Mouse (Mus musculus) CH12.LX (cell line): ENCODE measurements around the gene Krba1. TPM values are rescaled to one million over a fixed set of nuclear protein-coding genes. Genes with fewer than 3 reads are reported as not detected.
A peak's percentile ranks its signal among the peaks of the same experiment; 100 is the strongest.

Experiments used
- DNase-seq: peaks from one replicate; pipeline ENCODE4 v3.0.0-alpha.2; 2013; ENCODE audit errors: extremely low read depth
- H3K27ac ChIP-seq: 2 replicates; pipeline ENCODE4 v1.5.1; 2012; ENCODE audit warnings: low read depth, mild to moderate bottlenecking, control low read depth, moderate library complexity; ENCODE audit not compliant: insufficient read depth
- H3K27me3 ChIP-seq: replicated peaks from 2 replicates; pipeline ENCODE3; 2012; ENCODE audit warnings: inconsistent platforms
- H3K36me3 ChIP-seq, 2 experiments: replicated peaks in 1 of 2; 2 replicates each; pipeline versions ENCODE3 to v1.6.1; 2012; ENCODE audit warnings: inconsistent platforms in 1 of 2, low read length in 1 of 2, mild to moderate bottlenecking in 1 of 2, mixed read lengths in 1 of 2, moderate library complexity in 1 of 2; ENCODE audit not compliant: control insufficient read depth in 1 of 2, insufficient read depth in 1 of 2
- H3K4me1 ChIP-seq, 2 experiments: 2 replicates each; pipeline ENCODE4 v1.6.1; 2012; ENCODE audit warnings: inconsistent platforms in 1 of 2, moderate library complexity in 1 of 2; ENCODE audit not compliant: insufficient read depth in 2 of 2, control insufficient read depth in 1 of 2
- H3K4me2 ChIP-seq: 2 replicates; pipeline ENCODE4 v1.6.1; 2012; ENCODE audit warnings: low read depth, mild to moderate bottlenecking, control low read depth; ENCODE audit not compliant: poor library complexity, insufficient read depth, severe bottlenecking
- H3K4me3 ChIP-seq, 3 experiments: fragments of 150-350 bp in 1 of 3; sonication (generic) in 1 of 3; replicated peaks in 1 of 3; 2 replicates each; pipeline versions ENCODE3 to v1.5.1; 2011 to 2012; ENCODE audit warnings: low read depth in 2 of 3, low read length in 2 of 3, mild to moderate bottlenecking in 2 of 3, moderate library complexity in 2 of 3, control low read depth in 1 of 3, improper control_type of control experiment in 1 of 3, inconsistent platforms in 1 of 3, mixed read lengths in 1 of 3; ENCODE audit not compliant: poor library complexity in 1 of 3
- H3K79me2 ChIP-seq: replicated peaks from 2 replicates; pipeline ENCODE4 v1.6.1; 2012; ENCODE audit warnings: mild to moderate bottlenecking, moderate library complexity; ENCODE audit not compliant: control insufficient read depth, poor library complexity, insufficient read depth, severe bottlenecking; ENCODE audit errors: extremely low read depth
- H3K9ac ChIP-seq: 2 replicates; pipeline ENCODE4 v1.6.1; 2012; ENCODE audit warnings: low read depth, mild to moderate bottlenecking, control low read depth, moderate library complexity; ENCODE audit not compliant: insufficient read depth
- H3K9me3 ChIP-seq: replicated peaks from 2 replicates; pipeline ENCODE3; 2012; ENCODE audit warnings: low read length, inconsistent platforms, mixed read lengths
- CHD1 ChIP-seq: IDR thresholded peaks from 2 replicates; pipeline ENCODE4 v1.6.1; 2012; ENCODE audit warnings: low read depth, low read length, improper control_type of control experiment, inconsistent platforms
- CHD2 ChIP-seq: IDR thresholded peaks from 2 replicates; pipeline ENCODE4 v1.6.1; 2011; ENCODE audit warnings: low read length, improper control_type of control experiment
- CTCF ChIP-seq, 2 experiments: IDR thresholded peaks in 1 of 2; conservative IDR thresholded peaks in 1 of 2; 2 replicates each; pipeline ENCODE4 v1.5.1; 2011 to 2012; ENCODE audit warnings: low read depth in 2 of 2, low read length in 2 of 2, improper control_type of control experiment in 1 of 2, inconsistent platforms in 1 of 2, mild to moderate bottlenecking in 1 of 2, moderate library complexity in 1 of 2
- ELF1 ChIP-seq: IDR thresholded peaks from 2 replicates; pipeline ENCODE4 v1.6.1; 2014; ENCODE audit warnings: low read depth, mild to moderate bottlenecking, inconsistent platforms, low read length, improper control_type of control experiment
- EP300 ChIP-seq: IDR thresholded peaks from 2 replicates; pipeline ENCODE4 v1.6.1; 2011; ENCODE audit warnings: low read length, improper control_type of control experiment
- ETS1 ChIP-seq: conservative IDR thresholded peaks from 2 replicates; pipeline ENCODE4 v1.6.1; 2012; ENCODE audit warnings: low read depth, mild to moderate bottlenecking, inconsistent platforms, low read length, improper control_type of control experiment, moderate library complexity
- GABPA ChIP-seq: IDR thresholded peaks from 2 replicates; pipeline ENCODE4 v1.6.1; 2012; ENCODE audit warnings: low read depth, low read length, improper control_type of control experiment, inconsistent platforms; ENCODE audit not compliant: insufficient replicate concordance
- HCFC1 ChIP-seq: IDR thresholded peaks from 2 replicates; pipeline ENCODE4 v1.6.1; 2012; ENCODE audit warnings: low read depth, mild to moderate bottlenecking, inconsistent platforms, low read length, improper control_type of control experiment
- IRF4 ChIP-seq: IDR thresholded peaks from 2 replicates; pipeline ENCODE4 v1.6.1; 2014; ENCODE audit warnings: low read depth, mild to moderate bottlenecking, inconsistent platforms, low read length, improper control_type of control experiment
- JUN ChIP-seq: IDR thresholded peaks from 2 replicates; pipeline ENCODE4 v1.6.1; 2011; ENCODE audit warnings: low read depth, mild to moderate bottlenecking, low read length, improper control_type of control experiment, moderate library complexity; ENCODE audit not compliant: insufficient read depth
- KAT2A ChIP-seq: IDR thresholded peaks from 2 replicates; pipeline ENCODE4 v1.6.1; 2012; ENCODE audit warnings: low read length, improper control_type of control experiment, inconsistent platforms; ENCODE audit not compliant: insufficient replicate concordance
- MAFK ChIP-seq: IDR thresholded peaks from 2 replicates; pipeline ENCODE4 v1.6.1; 2011; ENCODE audit warnings: low read length, improper control_type of control experiment; ENCODE audit not compliant: insufficient replicate concordance
- MAX ChIP-seq: IDR thresholded peaks from 2 replicates; pipeline ENCODE4 v1.6.1; 2011; ENCODE audit warnings: low read length, improper control_type of control experiment
- MAZ ChIP-seq: IDR thresholded peaks from 2 replicates; pipeline ENCODE4 v1.6.1; 2012; ENCODE audit warnings: low read depth, mild to moderate bottlenecking, inconsistent platforms, low read length, improper control_type of control experiment, moderate library complexity
- MEF2A ChIP-seq: IDR thresholded peaks from 2 replicates; pipeline ENCODE4 v1.6.1; 2014; ENCODE audit warnings: low read depth, mild to moderate bottlenecking, inconsistent platforms, low read length, improper control_type of control experiment, borderline replicate concordance
- MYC ChIP-seq: IDR thresholded peaks from 2 replicates; pipeline ENCODE4 v1.6.1; 2011; ENCODE audit warnings: low read depth, mild to moderate bottlenecking, improper control_type of control experiment, low read length
- NELFE ChIP-seq: IDR thresholded peaks from 2 replicates; pipeline ENCODE4 v1.6.1; 2011; ENCODE audit warnings: low read depth, low read length, improper control_type of control experiment
- NRF1 ChIP-seq: IDR thresholded peaks from 2 replicates; pipeline ENCODE4 v1.6.1; 2014; ENCODE audit warnings: low read depth, mild to moderate bottlenecking, inconsistent platforms, low read length, improper control_type of control experiment, moderate library complexity
- PAX5 ChIP-seq: IDR thresholded peaks from 2 replicates; pipeline ENCODE4 v1.6.1; 2012; ENCODE audit warnings: low read length, inconsistent platforms, mixed read lengths
- POLR2A ChIP-seq: IDR thresholded peaks from 2 replicates; pipeline ENCODE4 v1.6.1; 2011; ENCODE audit warnings: low read depth, mild to moderate bottlenecking, improper control_type of control experiment, low read length
- POLR2AphosphoS2 ChIP-seq: IDR thresholded peaks from 2 replicates; pipeline ENCODE4 v1.6.1; 2011; ENCODE audit warnings: low read depth, low read length, improper control_type of control experiment
- RAD21 ChIP-seq: IDR thresholded peaks from 2 replicates; pipeline ENCODE4 v1.6.1; 2011; ENCODE audit warnings: low read depth, mild to moderate bottlenecking, low read length, improper control_type of control experiment, moderate library complexity
- SIN3A ChIP-seq: IDR thresholded peaks from 2 replicates; pipeline ENCODE4 v1.6.1; 2012; ENCODE audit warnings: low read length, improper control_type of control experiment, inconsistent platforms
- SMC3 ChIP-seq: IDR thresholded peaks from 2 replicates; pipeline ENCODE4 v1.6.1; 2011; ENCODE audit warnings: low read depth, low read length, improper control_type of control experiment
- UBTF ChIP-seq: IDR thresholded peaks from 2 replicates; pipeline ENCODE4 v1.6.1; 2012; ENCODE audit warnings: low read depth, mild to moderate bottlenecking, inconsistent platforms, low read length, improper control_type of control experiment, moderate library complexity
- USF1 ChIP-seq: IDR thresholded peaks from 2 replicates; pipeline ENCODE4 v1.6.1; 2014; ENCODE audit warnings: low read depth, mild to moderate bottlenecking, inconsistent platforms, low read length, improper control_type of control experiment
- ZKSCAN1 ChIP-seq: IDR thresholded peaks from 2 replicates; pipeline ENCODE4 v1.6.1; 2012; ENCODE audit warnings: low read depth, inconsistent platforms, low read length, improper control_type of control experiment, borderline replicate concordance
- ZMIZ1 ChIP-seq: IDR thresholded peaks from 2 replicates; pipeline ENCODE4 v1.6.1; 2012; ENCODE audit warnings: low read depth, mild to moderate bottlenecking, inconsistent platforms, low read length, improper control_type of control experiment
- ZNF384 ChIP-seq: IDR thresholded peaks from 2 replicates; pipeline ENCODE4 v1.6.1; 2012; ENCODE audit warnings: low read depth, low read length, improper control_type of control experiment, inconsistent platforms
- dilution Hi-C: fragments of 300-500 bp; cut with MboI; formaldehyde crosslinking; loops from 2 replicates; pipeline ENCODE4 v1.14.3; 2020; ENCODE audit warnings: low sequenced_read_pairs; ENCODE audit not compliant: extremely low pct_unique_long_range_greater_than_20kb, extremely low pct_ligation_motif_present
- in situ Hi-C: fragments of 300-500 bp; cut with MboI; formaldehyde crosslinking; loops from 3 replicates; pipeline ENCODE4 v1.14.3; 2019; ENCODE audit warnings: low sequenced_read_pairs, low pct_ligation_motif_present, low pct_unique_long_range_greater_than_20kb, mixed read lengths
- polyA plus RNA-seq: library from polyadenylated mRNA; unstranded; fragments of >175 nt; gene quantifications from 2 replicates; pipeline ENCODE4 v1.2.1, GENCODE M21; 2012; ENCODE audit warnings: low read depth; ENCODE audit not compliant: insufficient read length
- total RNA-seq, 2 experiments: library from RNA; depleted of rRNA; stranded (reverse); fragments of 300-350 nt in 1 of 2; fragments of >200 nt in 1 of 2; gene quantifications; 2 replicates each; pipeline ENCODE4 v1.2.3; 2012 to 2014

The Krba1 gene
- total and polyA plus RNA-seq, 3 experiments, result 2.9 to 12.7 (median 9.8) TPM

DNA sequence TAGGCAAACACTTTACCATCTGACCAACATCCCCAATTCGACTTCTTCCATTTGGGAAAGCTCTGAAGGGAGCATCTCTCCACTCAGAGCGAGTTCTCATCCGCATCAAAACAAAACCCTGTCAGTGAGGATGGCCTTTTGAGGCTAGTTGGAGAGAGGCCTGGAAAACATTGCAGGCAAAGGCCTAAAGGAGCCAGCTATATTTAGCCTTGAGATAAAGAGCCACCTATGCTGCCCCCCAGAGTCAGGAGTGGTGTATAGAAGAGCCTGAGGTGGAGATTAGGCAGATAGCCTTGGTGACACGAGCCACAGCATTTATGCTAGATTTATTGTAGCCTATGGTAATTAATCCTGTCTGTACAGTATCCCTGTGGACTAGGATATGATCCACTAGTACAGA lies 1.9 kb downstream of the Krba1 start:
- TF ChIP-seq MAFK (no peak), CTCF (conservative IDR thresholded peaks at IDR 0.05 in 1 of 2, IDR thresholded peaks at IDR 0.05 in 1 of 2; ENCODE audit: low read depth in 2 of 2, low read length in 2 of 2) (peak in 1 of 2 experiments; percentile 62; a peak in 3 of 4 replicates), POLR2AphosphoS2 (no peak), SMC3 (peak; percentile 25; the same call in 1 of the 2 replicates), MAZ (no peak), NRF1 (no peak), ETS1 (no peak), PAX5 (no peak), UBTF (no peak), RAD21 (peak; percentile 43), MEF2A (peak; percentile 88), MYC (no peak), USF1 (no peak), ELF1 (no peak), POLR2A (no peak), HCFC1 (no peak), ZKSCAN1 (no peak), CHD1 (no peak), CHD2 (no peak), SIN3A (no peak)
- TF ChIP-seq, all 38 proteins: peak for 4
- Histone ChIP-seq H3K4me3 (no peak overlapping the region), H3K9me3 (no peaks in the 10 kb centered on the region), H3K36me3 (peaks cover 3 to 21% of the 10 kb centered on the region in 2 experiments), H3K4me2 (no peak overlapping the region), H3K27me3 (no peaks in the 10 kb centered on the region), H3K27ac (no peak overlapping the region), H3K9ac (no peak overlapping the region), H3K4me1 (peaks cover 14 to 49% of the 10 kb centered on the region in 2 experiments), H3K79me2 (no peaks in the 10 kb centered on the region; the same call in 1 of the 2 replicates)
- dilution Hi-C loops (no loop called here), in situ Hi-C loops (no loop called here)
- DNase-seq, result peak; percentile 38

DNA sequence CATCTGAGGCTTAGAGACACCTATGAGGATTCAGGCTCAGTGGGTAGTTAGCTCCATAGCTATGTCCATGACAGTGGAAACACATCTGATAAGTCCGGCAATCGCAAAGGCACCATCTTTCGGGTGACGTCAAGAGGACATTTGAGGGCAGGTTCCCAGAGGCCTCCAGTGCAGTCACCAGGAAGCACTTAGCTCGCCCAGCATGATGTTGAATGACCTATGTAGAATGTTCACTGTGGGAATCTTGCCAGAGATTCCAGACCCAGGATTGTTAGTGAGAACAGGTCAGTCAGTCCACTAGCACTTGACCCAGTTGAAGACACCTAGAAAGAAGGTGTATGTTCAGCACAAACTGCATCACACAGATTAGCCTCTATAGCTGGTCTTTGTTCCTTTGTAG lies 4.5 kb downstream of the Krba1 start:
- Histone ChIP-seq H3K79me2 (no peaks in the 10 kb centered on the region; the same call in 1 of the 2 replicates), H3K36me3 (peaks cover 11 to 43% of the 10 kb centered on the region in 2 experiments), H3K4me2 (no peak overlapping the region), H3K27ac (no peak overlapping the region), H3K9ac (no peak overlapping the region), H3K27me3 (no peaks in the 10 kb centered on the region), H3K4me1 (peaks cover 14 to 62% of the 10 kb centered on the region in 2 experiments), H3K9me3 (no peaks in the 10 kb centered on the region), H3K4me3 (no peak overlapping the region)
- no peak for DNase-seq
- in situ Hi-C loops (loop anchor here (10.0 kb wide), 1 partner anchor 225 kb away; no protein-coding TSS in a partner anchor), dilution Hi-C loops (no loop called here)
- TF ChIP-seq MAX (no peak), IRF4 (no peak), SMC3 (no peak), CHD1 (no peak), GABPA (no peak), ZMIZ1 (no peak), NELFE (no peak), EP300 (no peak), POLR2AphosphoS2 (no peak), JUN (no peak), USF1 (no peak), NRF1 (no peak), UBTF (no peak), KAT2A (no peak), MYC (no peak), POLR2A (no peak), ZKSCAN1 (no peak), RAD21 (no peak), ZNF384 (no peak), ETS1 (no peak)
